Mouse (Mus musculus): Measurements from ENCODE around the gene Rack1. TPM values are rescaled to one million over a fixed set of nuclear protein-coding genes. Genes with fewer than 3 reads are reported as not detected.

Gene Rack1
- polyA plus RNA-seq, 1 experiment, result 3,051 TPM

DNA sequence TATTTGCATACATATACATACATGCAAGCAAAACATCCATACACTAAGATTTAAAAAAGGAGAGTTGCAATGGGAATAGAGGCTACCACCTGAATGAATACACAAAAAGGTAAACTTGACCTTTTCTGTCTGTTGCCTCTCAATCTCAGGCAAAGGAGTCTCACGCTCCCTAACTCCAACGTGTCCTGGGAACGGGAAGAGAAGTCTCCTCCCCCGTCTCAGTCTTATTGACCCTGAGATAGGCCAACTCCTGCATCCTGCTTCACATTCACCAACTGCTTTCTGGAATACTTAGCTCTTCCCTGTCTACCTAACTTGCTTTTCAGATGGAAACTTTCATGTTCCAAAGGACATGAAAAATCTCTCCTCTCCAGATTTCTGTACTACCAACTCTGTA lies 9.3 kb downstream of the Rack1 start:
- TF ChIP-seq MYOG (IDR thresholded peaks at IDR 0.05; ENCODE audit: control insufficient read depth, extremely low read depth, insufficient read length) (no peak), USF1 (IDR thresholded peaks at IDR 0.05; ENCODE audit: low read depth) (no peak), CEBPB (IDR thresholded peaks at IDR 0.05; ENCODE audit: low read depth) (no peak)
- Histone ChIP-seq H3K36me3 (ENCODE audit: control insufficient read depth, insufficient read depth) (peaks cover 98% of the 10 kb centered on the region), H3K79me2 (ENCODE audit: control insufficient read depth, insufficient read depth) (peaks cover 25% of the 10 kb centered on the region), H3ac (ENCODE audit: control insufficient read depth, insufficient read length, low read depth) (no peak overlapping the region), H3K79me3 (ENCODE audit: low read depth) (peaks cover 12% of the 10 kb centered on the region), H3K4me3 (ENCODE audit: insufficient read depth, poor library complexity, severe bottlenecking) (no peak overlapping the region), H3K27me3 (ENCODE audit: control insufficient read depth, insufficient read depth, insufficient read length) (no peaks in the 10 kb centered on the region)

GRCm38 (mm10) chr11:48810142-48810541 lies 10.0 kb downstream of the Rack1 start:
- Histone ChIP-seq H3K4me3 (ENCODE audit: insufficient read depth, poor library complexity, severe bottlenecking) (no peak overlapping the region), H3K36me3 (ENCODE audit: control insufficient read depth, insufficient read depth) (peaks cover 98% of the 10 kb centered on the region), H3K27me3 (ENCODE audit: control insufficient read depth, insufficient read depth, insufficient read length) (no peaks in the 10 kb centered on the region), H3K79me2 (ENCODE audit: control insufficient read depth, insufficient read depth) (peaks cover 25% of the 10 kb centered on the region), H3ac (ENCODE audit: control insufficient read depth, insufficient read length, low read depth) (no peak overlapping the region), H3K79me3 (ENCODE audit: low read depth) (peaks cover 17% of the 10 kb centered on the region)
- TF ChIP-seq MYOD1 (IDR thresholded peaks at IDR 0.05; ENCODE audit: control insufficient read depth, insufficient read length, low read depth) (no peak), CTCF (IDR thresholded peaks at IDR 0.05; ENCODE audit: control insufficient read depth, insufficient read depth, insufficient read length) (no peak), MYOG (IDR thresholded peaks at IDR 0.05; ENCODE audit: control insufficient read depth, extremely low read depth, insufficient read length) (no peak), FOSL1 (IDR thresholded peaks at IDR 0.05; ENCODE audit: insufficient read depth, low read length, poor library complexity, severe bottlenecking) (no peak), MAX (IDR thresholded peaks at IDR 0.05) (no peak), CEBPB (IDR thresholded peaks at IDR 0.05; ENCODE audit: low read depth) (no peak), USF1 (IDR thresholded peaks at IDR 0.05; ENCODE audit: low read depth) (no peak)

DNA sequence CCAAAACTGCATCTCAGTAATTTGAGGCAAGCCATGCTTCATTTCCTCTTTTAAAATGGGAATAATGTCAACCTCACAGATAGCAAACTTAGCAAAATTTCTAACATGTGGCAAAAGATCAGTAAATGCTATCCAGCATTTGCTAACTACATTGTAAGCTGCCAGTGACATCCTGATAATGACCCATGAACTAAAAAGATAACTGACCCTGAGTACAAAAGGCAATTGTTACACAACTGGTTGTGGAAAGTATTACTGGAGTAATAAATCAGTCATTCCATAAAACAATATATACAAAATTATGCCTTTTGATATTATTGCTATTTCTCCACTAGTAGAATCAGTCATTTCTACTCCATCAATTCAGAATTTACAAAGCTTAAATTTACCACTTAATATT lies 13.7 kb downstream of the Rack1 start:
- Histone ChIP-seq H3K79me2 (ENCODE audit: control insufficient read depth, insufficient read depth) (peaks cover 41% of the 10 kb centered on the region), H3K79me3 (ENCODE audit: low read depth) (peaks cover 33% of the 10 kb centered on the region), H3ac (ENCODE audit: control insufficient read depth, insufficient read length, low read depth) (no peak overlapping the region), H3K36me3 (ENCODE audit: control insufficient read depth, insufficient read depth) (peaks cover 65% of the 10 kb centered on the region), H3K27me3 (ENCODE audit: control insufficient read depth, insufficient read depth, insufficient read length) (no peaks in the 10 kb centered on the region), H3K4me3 (ENCODE audit: insufficient read depth, poor library complexity, severe bottlenecking) (no peak overlapping the region)
- TF ChIP-seq USF1 (IDR thresholded peaks at IDR 0.05; ENCODE audit: low read depth) (no peak), CEBPB (IDR thresholded peaks at IDR 0.05; ENCODE audit: low read depth) (no peak), FOSL1 (IDR thresholded peaks at IDR 0.05; ENCODE audit: insufficient read depth, low read length, poor library complexity, severe bottlenecking) (no peak), MYOD1 (IDR thresholded peaks at IDR 0.05; ENCODE audit: control insufficient read depth, insufficient read length, low read depth) (no peak), CTCF (IDR thresholded peaks at IDR 0.05; ENCODE audit: control insufficient read depth, insufficient read depth, insufficient read length) (no peak), MAX (IDR thresholded peaks at IDR 0.05) (no peak), MYOG (IDR thresholded peaks at IDR 0.05; ENCODE audit: control insufficient read depth, extremely low read depth, insufficient read length) (no peak)

DNA sequence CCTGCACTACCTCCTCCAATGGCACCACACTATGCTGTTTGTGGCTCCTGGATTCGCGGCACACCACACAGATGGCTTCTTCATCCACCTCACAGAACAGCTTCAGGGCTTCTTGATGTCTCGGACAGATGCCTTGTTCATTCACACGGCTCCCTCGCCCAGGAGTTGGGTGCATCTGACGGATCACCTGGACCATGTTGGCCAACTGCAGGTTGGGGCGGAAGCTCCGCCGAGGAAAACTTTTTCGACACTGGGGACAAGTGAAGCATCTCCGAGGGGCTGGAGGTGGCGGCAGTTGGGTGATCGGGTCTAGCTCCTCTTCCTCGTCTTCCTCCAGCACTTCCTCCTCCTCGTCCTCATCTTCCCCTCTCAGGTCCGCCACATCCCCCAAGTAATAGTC lies 15.7 kb downstream of the Rack1 start:
- Histone ChIP-seq H3K79me3 (ENCODE audit: low read depth) (peaks cover 33% of the 10 kb centered on the region), H3K79me2 (ENCODE audit: control insufficient read depth, insufficient read depth) (peaks cover 41% of the 10 kb centered on the region), H3K27me3 (ENCODE audit: control insufficient read depth, insufficient read depth, insufficient read length) (no peaks in the 10 kb centered on the region), H3K4me3 (ENCODE audit: insufficient read depth, poor library complexity, severe bottlenecking) (peak overlapping the region; percentile 78), H3K36me3 (ENCODE audit: control insufficient read depth, insufficient read depth) (peaks cover 45% of the 10 kb centered on the region), H3ac (ENCODE audit: control insufficient read depth, insufficient read length, low read depth) (peak overlapping the region; percentile 75)
- no peak for TF ChIP-seq FOSL1 (IDR thresholded peaks at IDR 0.05; ENCODE audit: insufficient read depth, low read length, poor library complexity, severe bottlenecking)
- no peak for TF ChIP-seq CTCF (IDR thresholded peaks at IDR 0.05; ENCODE audit: control insufficient read depth, insufficient read depth, insufficient read length)
- no peak for TF ChIP-seq MYOD1 (IDR thresholded peaks at IDR 0.05; ENCODE audit: control insufficient read depth, insufficient read length, low read depth)
- no peak for TF ChIP-seq USF1 (IDR thresholded peaks at IDR 0.05; ENCODE audit: low read depth)
- TF ChIP-seq CEBPB (IDR thresholded peaks at IDR 0.05; ENCODE audit: low read depth), result no peak
- no peak for TF ChIP-seq MYOG (IDR thresholded peaks at IDR 0.05; ENCODE audit: control insufficient read depth, extremely low read depth, insufficient read length)
- no peak for TF ChIP-seq MAX (IDR thresholded peaks at IDR 0.05)

DNA sequence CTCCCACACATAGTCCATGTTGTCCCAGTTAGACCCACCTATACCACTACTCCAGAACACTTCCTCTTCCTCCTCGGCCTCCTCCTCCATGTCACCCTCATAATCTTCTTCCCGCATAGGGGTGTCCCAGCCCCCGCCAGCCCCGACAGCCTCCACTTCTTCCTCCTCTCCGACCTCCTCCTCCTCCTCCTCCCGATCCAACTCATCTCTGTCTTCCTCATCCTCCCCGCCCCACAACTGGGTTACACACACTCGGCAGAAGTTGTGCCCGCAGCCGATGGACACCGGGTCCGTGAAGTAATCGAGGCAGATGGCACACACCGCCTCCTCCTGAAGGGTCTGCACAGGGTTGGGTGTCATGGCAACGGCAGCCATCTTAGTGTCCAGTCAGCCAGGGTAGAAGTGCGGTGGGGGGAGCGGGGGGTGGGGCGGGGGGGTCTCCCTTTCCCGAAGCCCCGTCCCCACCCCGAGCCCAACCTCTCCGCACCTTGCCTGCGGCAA lies 16.2 kb downstream of the Rack1 start:
- peaks cover 33% of the 10 kb centered on the region for H3K79me3 ChIP-seq (ENCODE audit: low read depth)
- no peaks in the 10 kb centered on the region for H3K27me3 ChIP-seq (ENCODE audit: control insufficient read depth, insufficient read depth, insufficient read length)
- H3K36me3 ChIP-seq (ENCODE audit: control insufficient read depth, insufficient read depth), result peaks cover 40% of the 10 kb centered on the region
- TF ChIP-seq CTCF (IDR thresholded peaks at IDR 0.05; ENCODE audit: control insufficient read depth, insufficient read depth, insufficient read length), result no peak
- no peak for TF ChIP-seq MYOD1 (IDR thresholded peaks at IDR 0.05; ENCODE audit: control insufficient read depth, insufficient read length, low read depth)
- no peak for TF ChIP-seq MYOG (IDR thresholded peaks at IDR 0.05; ENCODE audit: control insufficient read depth, extremely low read depth, insufficient read length)
- TF ChIP-seq FOSL1 (IDR thresholded peaks at IDR 0.05; ENCODE audit: insufficient read depth, low read length, poor library complexity, severe bottlenecking), result no peak
- peak overlapping the region; percentile 78 for H3K4me3 ChIP-seq (ENCODE audit: insufficient read depth, poor library complexity, severe bottlenecking)
- H3K79me2 ChIP-seq (ENCODE audit: control insufficient read depth, insufficient read depth), result peaks cover 41% of the 10 kb centered on the region
- H3ac ChIP-seq (ENCODE audit: control insufficient read depth, insufficient read length, low read depth), result peak overlapping the region; percentile 75
